Mouse (Mus musculus) T-helper 2 cell (primary cell): ENCODE data around the gene St6galnac3.

Experiments used
- in situ Hi-C: fragments of 300-600 bp; cut with MboI, MseI; formaldehyde crosslinking; loops from one replicate; pipeline ENCODE4 v1.15.1; 2025; ENCODE audit warnings: high pct_unique_total_duplicates

St6galnac3 gene

GRCm38 (mm10) chr3:153690553-153690952 lies 34.4 kb downstream of the St6galnac3 start:
- in situ Hi-C loops, result no loop called here

GRCm38 (mm10) chr3:153689793-153690291 lies 35.1 kb downstream of the St6galnac3 start:
- in situ Hi-C loops, result no loop called here

- in situ Hi-C loops, result no loop called here
Observed at GRCm38 (mm10) chr3:153687896-153688295, 37.1 kb downstream of the St6galnac3 start.

GRCm38 (mm10) chr3:153684909-153685308 lies 40.1 kb downstream of the St6galnac3 start:
- in situ Hi-C loops, result no loop called here

GRCm38 (mm10) chr3:153682303-153682702 lies 42.7 kb downstream of the St6galnac3 start:
- in situ Hi-C loops, result no loop called here

- in situ Hi-C loops, result no loop called here
Observed at GRCm38 (mm10) chr3:153681720-153682119, 43.3 kb downstream of the St6galnac3 start.

GRCm38 (mm10) chr3:153675832-153676231 lies 49.1 kb downstream of the St6galnac3 start:
- in situ Hi-C loops, result no loop called here

- in situ Hi-C loops, result no loop called here
Observed at GRCm38 (mm10) chr3:153675073-153675472, 49.9 kb downstream of the St6galnac3 start.

GRCm38 (mm10) chr3:153674359-153674758 lies 50.6 kb downstream of the St6galnac3 start:
- in situ Hi-C loops, result loop anchor here (5.0 kb wide), 1 partner anchor 123 kb away; no protein-coding TSS in a partner anchor

GRCm38 (mm10) chr3:153673451-153673850 lies 51.5 kb downstream of the St6galnac3 start:
- in situ Hi-C loops, result loop anchor here (5.0 kb wide), 1 partner anchor 124 kb away; no protein-coding TSS in a partner anchor

GRCm38 (mm10) chr3:153670953-153671674 lies 53.9 kb downstream of the St6galnac3 start:
- in situ Hi-C loops, result loop anchor here (5.0 kb wide), 1 partner anchor 126 kb away; no protein-coding TSS in a partner anchor

- in situ Hi-C loops, result loop anchor here (5.0 kb wide), 1 partner anchor 127 kb away; no protein-coding TSS in a partner anchor
Observed at GRCm38 (mm10) chr3:153669737-153670435, 55.1 kb downstream of the St6galnac3 start.

- in situ Hi-C loops, result no loop called here
Observed at GRCm38 (mm10) chr3:153669329-153669728, 55.6 kb downstream of the St6galnac3 start.

- in situ Hi-C loops, result no loop called here
Observed at GRCm38 (mm10) chr3:153668447-153669290, 56.3 kb downstream of the St6galnac3 start.

- in situ Hi-C loops, result no loop called here
Observed at GRCm38 (mm10) chr3:153664696-153665095, 60.3 kb downstream of the St6galnac3 start.

GRCm38 (mm10) chr3:153663841-153664427 lies 61.0 kb downstream of the St6galnac3 start:
- in situ Hi-C loops, result no loop called here

GRCm38 (mm10) chr3:153662796-153663195 lies 62.2 kb downstream of the St6galnac3 start:
- in situ Hi-C loops, result no loop called here

GRCm38 (mm10) chr3:153661927-153662326 lies 63.0 kb downstream of the St6galnac3 start:
- in situ Hi-C loops, result no loop called here

- in situ Hi-C loops, result no loop called here
Observed at GRCm38 (mm10) chr3:153659575-153660168, 65.3 kb downstream of the St6galnac3 start.

GRCm38 (mm10) chr3:153658051-153658777 lies 66.8 kb downstream of the St6galnac3 start:
- in situ Hi-C loops, result no loop called here
